Mouse (Mus musculus) G1E (cell line): ENCODE results near the gene Pdxk.

Source experiments
- CTCF ChIP-seq: IDR thresholded peaks from 2 replicates; pipeline ENCODE4 v1.5.1; 2012; ENCODE audit warnings: low read depth, low read length, inconsistent platforms, mixed read lengths
- GATA1 ChIP-seq: IDR thresholded peaks from 2 replicates; pipeline ENCODE4 v1.6.1; 2012; ENCODE audit warnings: borderline replicate concordance, low read length, inconsistent platforms, mixed read lengths
- TAL1 ChIP-seq: conservative IDR thresholded peaks from 2 replicates; pipeline ENCODE4 v1.6.1; 2012; ENCODE audit warnings: low read depth, low read length, inconsistent platforms, mixed read lengths

GRCm38 (mm10) chr10:78467761-78468310 lies 3.1 kb upstream of the Pdxk start:
- TF ChIP-seq CTCF, result no peak
- no peak for TF ChIP-seq TAL1
- TF ChIP-seq GATA1, result no peak
